Mouse (Mus musculus) liver, embryonic 14.5 days (tissue): ENCODE results near the gene Smcp. TPM values are rescaled to one million over a fixed set of nuclear protein-coding genes. Genes with fewer than 3 reads are reported as not detected.

Source experiments
- ATAC-seq: fragments of 200-750 bp; cut with Nextera tagmentation; 2 replicates; pipeline ENCODE4 v1.8.0; 2017; ENCODE audit warnings: moderate number of reproducible peaks, mild to moderate bottlenecking, moderate library complexity; ENCODE audit not compliant: insufficient read depth
- DNase-seq, 3 experiments: peaks; one replicate each; pipeline ENCODE4 v3.0.0-alpha.2; 2012 to 2013; ENCODE audit warnings: low read depth in 3 of 3, low spot score in 3 of 3
- H3K27ac ChIP-seq: fragments of 300-500 bp; sonication (generic); 2 replicates; pipeline ENCODE4 v1.5.1; 2014; ENCODE audit warnings: moderate library complexity, mild to moderate bottlenecking, control low read depth, inconsistent platforms
- H3K27me3 ChIP-seq: fragments of 300-500 bp; sonication (generic); 2 replicates; pipeline ENCODE4 v1.6.1; 2014; ENCODE audit warnings: mild to moderate bottlenecking, low read length, moderate library complexity; ENCODE audit not compliant: control insufficient read depth, insufficient read depth
- H3K36me3 ChIP-seq: fragments of 300-500 bp; sonication (generic); replicated peaks from 2 replicates; pipeline ENCODE4 v1.6.1; 2014; ENCODE audit warnings: low read depth; ENCODE audit not compliant: control insufficient read depth, insufficient read depth
- H3K4me1 ChIP-seq, 2 experiments: fragments of 200-500 bp in 1 of 2; fragments of 300-500 bp in 1 of 2; sonication (generic) in 1 of 2; replicated peaks; 2 replicates each; pipeline ENCODE4 v1.6.1; 2012 to 2014; ENCODE audit warnings: antibody characterized with exemption in 1 of 2, inconsistent platforms in 1 of 2, low read length in 1 of 2; ENCODE audit not compliant: control insufficient read depth in 2 of 2, insufficient read depth in 2 of 2
- H3K4me2 ChIP-seq: fragments of 300-500 bp; sonication (generic); 2 replicates; pipeline ENCODE4 v1.6.1; 2014; ENCODE audit warnings: low read depth, mild to moderate bottlenecking, control low read depth, moderate library complexity
- H3K4me3 ChIP-seq, 2 experiments: fragments of 200-500 bp in 1 of 2; fragments of 300-500 bp in 1 of 2; sonication (generic) in 1 of 2; 2 replicates each; pipeline ENCODE4 v1.5.1; 2012 to 2014; ENCODE audit warnings: low read depth in 2 of 2, low read length in 2 of 2, mild to moderate bottlenecking in 2 of 2, control low read depth in 1 of 2, inconsistent platforms in 1 of 2, moderate library complexity in 1 of 2; ENCODE audit not compliant: insufficient read depth in 1 of 2
- H3K9ac ChIP-seq: fragments of 300-500 bp; sonication (generic); replicated peaks from 2 replicates; pipeline ENCODE4 v1.6.1; 2014; ENCODE audit warnings: mild to moderate bottlenecking, control low read depth, moderate library complexity
- H3K9me3 ChIP-seq: fragments of 300-500 bp; sonication (generic); 2 replicates; pipeline ENCODE4 v1.6.1; 2016; ENCODE audit warnings: low read length, mixed read lengths; ENCODE audit not compliant: control insufficient read depth
- CTCF ChIP-seq: IDR thresholded peaks from 2 replicates; pipeline ENCODE4 v1.5.1; 2016; ENCODE audit warnings: antibody characterized with exemption, low read depth, control low read depth
- EP300 ChIP-seq: IDR thresholded peaks from 2 replicates; pipeline ENCODE4 v1.6.1; 2016; ENCODE audit warnings: antibody characterized with exemption, low read depth
- WGBS: fragments of 180-500 bp; shearing (Covaris S2); extraction: QIAGEN DNeasy Blood & Tissue Kit; methylation state at CpG from one replicate; pipeline ENCODE4 v1.1.7; 2014; ENCODE audit not compliant: insufficient replicate concordance; 5-methylcytosine and 5-hydroxymethylcytosine counted together
- polyA plus RNA-seq, 2 experiments: library from polyadenylated mRNA; depleted of rRNA in 1 of 2; stranded (reverse) in 1 of 2; unstranded in 1 of 2; fragments of >200 nt; fragmentation: Nextera tagmentation in 1 of 2; extraction: Ambion mirVana in 1 of 2; gene quantifications; 2 replicates each; pipeline versions ENCODE4 v1.2.1 to v1.2.3; 2012 to 2014

Smcp gene
- polyA plus RNA-seq, 2 experiments: not detected

DNA sequence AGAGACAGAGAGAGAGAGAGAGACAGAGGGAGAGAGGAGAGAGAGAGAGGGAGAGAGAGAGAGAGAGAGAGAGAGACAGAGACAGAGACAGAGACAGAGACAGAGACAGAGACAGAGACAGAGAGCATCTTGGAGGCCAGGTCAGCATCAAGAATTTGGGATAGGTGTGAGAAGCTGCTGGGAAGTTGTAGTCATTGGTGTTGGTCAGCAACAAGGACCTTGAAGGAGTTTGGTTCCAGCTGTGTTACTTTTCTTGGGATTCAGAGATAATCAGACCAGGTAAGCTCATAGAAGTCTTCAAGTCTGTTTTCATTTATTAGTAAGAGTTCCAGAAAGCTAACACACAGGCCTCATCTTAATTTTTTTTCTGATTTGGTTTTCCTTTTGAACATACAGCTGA, 18.6 kb upstream of the Smcp start, which contains the start of gene 2210017I01Rik:
Gene 2210017I01Rik, minus strand, starts transcription at position 101 of the 400 bp plus-strand sequence.
- no peak within 1 kb of the TSS for H3K4me3 ChIP-seq
- TF ChIP-seq EP300: no peak
- no peak for TF ChIP-seq CTCF
- no peaks in the 10 kb centered on the region for H3K4me1 ChIP-seq
- H3K9ac ChIP-seq: no peak within 1 kb of the TSS
- no peaks in the 10 kb centered on the region for H3K27me3 ChIP-seq
- no peak within 1 kb of the TSS for H3K4me2 ChIP-seq
- no peak within 1 kb of the TSS for H3K27ac ChIP-seq
- H3K36me3 ChIP-seq: no peaks in the 10 kb centered on the region
- no peak for DNase-seq
- H3K9me3 ChIP-seq: no peaks in the 10 kb centered on the region
- no peak for ATAC-seq

DNA sequence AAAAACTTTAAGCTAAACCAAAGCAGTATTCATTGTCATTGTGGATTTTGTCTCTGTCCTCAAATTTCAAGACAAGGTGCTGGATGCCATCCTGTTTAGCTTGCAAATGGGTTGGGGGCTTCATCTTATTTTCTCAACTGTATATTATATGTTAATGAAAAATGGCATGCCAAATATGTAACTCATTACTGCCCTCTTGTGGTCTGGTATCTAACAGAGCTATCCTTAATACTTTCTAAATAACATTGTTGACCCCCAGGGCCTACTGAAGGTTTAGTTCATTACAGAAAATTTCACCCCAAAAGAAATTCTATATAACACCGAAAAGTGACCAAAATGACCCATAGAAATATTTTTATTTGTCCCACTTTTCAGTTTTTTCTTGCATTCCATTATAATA, 13.4 kb upstream of the Smcp start:
- DNase-seq (no peak), ATAC-seq (no peak)
- Histone ChIP-seq H3K4me2 (no peak overlapping the region), H3K9ac (no peak overlapping the region), H3K27ac (no peak overlapping the region), H3K4me1 (no peaks in the 10 kb centered on the region), H3K36me3 (no peaks in the 10 kb centered on the region), H3K4me3 (no peak overlapping the region), H3K27me3 (no peaks in the 10 kb centered on the region), H3K9me3 (no peaks in the 10 kb centered on the region)
- 12% methylated on average over 1 of the region's 1 CpGs for WGBS
- TF ChIP-seq EP300: no peak
- TF ChIP-seq CTCF: peak; percentile 18; the same call in 1 of the 2 replicates

DNA sequence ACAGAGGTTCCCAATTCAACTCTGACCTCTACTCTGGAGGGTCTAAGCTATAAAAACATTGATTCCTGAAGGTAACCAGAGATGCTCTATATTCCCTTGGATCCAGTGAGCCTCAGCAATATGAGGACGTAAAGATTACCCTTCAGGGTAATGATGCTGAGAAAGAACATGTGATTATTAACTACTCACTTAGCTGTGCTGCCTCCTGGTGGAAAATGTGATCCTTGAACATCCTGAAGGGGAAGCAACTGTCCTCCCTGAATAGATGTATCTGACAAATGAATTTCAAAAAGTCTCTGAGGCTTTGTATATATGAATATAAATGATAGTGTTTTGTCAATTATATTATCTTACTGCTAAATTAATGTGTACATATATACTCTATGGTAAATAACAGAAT, 11.7 kb upstream of the Smcp start:
- Histone ChIP-seq H3K4me2 (no peak overlapping the region), H3K36me3 (no peaks in the 10 kb centered on the region), H3K9ac (no peak overlapping the region), H3K27ac (no peak overlapping the region), H3K27me3 (no peaks in the 10 kb centered on the region), H3K4me1 (no peaks in the 10 kb centered on the region), H3K4me3 (no peak overlapping the region), H3K9me3 (no peaks in the 10 kb centered on the region)
- 36% methylated on average over 1 of the region's 1 CpGs for WGBS
- DNase-seq: no peak
- TF ChIP-seq EP300 (no peak), CTCF (peak; percentile 10; the same call in 1 of the 2 replicates)
- no peak for ATAC-seq

DNA sequence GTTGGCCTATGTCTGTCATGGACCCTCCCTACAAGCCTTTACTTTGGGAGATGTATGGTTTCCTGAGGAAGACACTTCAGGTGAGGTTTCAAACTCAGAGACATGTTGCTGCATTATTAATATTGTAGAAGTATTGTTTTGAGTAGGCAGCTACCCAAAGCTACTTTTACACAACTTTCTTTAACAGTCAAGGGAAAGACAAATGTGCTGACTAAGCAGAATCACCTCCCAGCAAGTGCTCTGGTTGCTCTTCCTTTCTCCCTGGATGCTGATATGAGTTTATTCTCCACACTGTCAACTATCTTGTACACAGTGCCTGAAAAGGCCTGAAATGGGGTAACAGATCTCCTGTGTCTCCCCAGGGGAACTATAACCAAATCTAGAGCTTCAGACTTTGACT, 11.2 kb upstream of the Smcp start:
- no peak overlapping the region for H3K4me3 ChIP-seq
- no peak for TF ChIP-seq CTCF
- TF ChIP-seq EP300: no peak
- no peaks in the 10 kb centered on the region for H3K4me1 ChIP-seq
- DNase-seq: no peak
- H3K27ac ChIP-seq: no peak overlapping the region
- no peaks in the 10 kb centered on the region for H3K27me3 ChIP-seq
- no peak overlapping the region for H3K9ac ChIP-seq
- no peaks in the 10 kb centered on the region for H3K36me3 ChIP-seq
- H3K9me3 ChIP-seq: no peaks in the 10 kb centered on the region
- no peak for ATAC-seq
- no peak overlapping the region for H3K4me2 ChIP-seq

DNA sequence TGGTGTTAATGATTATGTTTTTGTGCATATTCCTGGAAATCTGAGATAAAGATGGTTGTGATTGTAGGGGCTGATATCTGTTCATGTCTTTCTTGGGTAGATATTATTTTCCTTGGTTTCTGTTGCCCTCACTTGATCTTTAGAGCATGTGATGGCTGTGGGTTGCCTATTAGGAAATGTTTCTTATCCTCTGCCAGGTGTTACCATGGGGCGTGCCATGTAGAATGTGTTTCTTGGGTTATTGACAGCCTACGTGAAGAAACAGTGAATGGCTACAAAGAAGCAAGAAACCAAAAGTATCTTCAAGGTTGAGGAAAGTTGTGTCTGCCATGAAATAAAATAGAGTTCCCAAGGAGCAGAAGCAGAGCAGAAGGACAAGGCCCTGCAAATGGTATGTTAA, 9.6 kb upstream of the Smcp start:
- no peaks in the 10 kb centered on the region for H3K36me3 ChIP-seq
- H3K27me3 ChIP-seq: no peaks in the 10 kb centered on the region

DNA sequence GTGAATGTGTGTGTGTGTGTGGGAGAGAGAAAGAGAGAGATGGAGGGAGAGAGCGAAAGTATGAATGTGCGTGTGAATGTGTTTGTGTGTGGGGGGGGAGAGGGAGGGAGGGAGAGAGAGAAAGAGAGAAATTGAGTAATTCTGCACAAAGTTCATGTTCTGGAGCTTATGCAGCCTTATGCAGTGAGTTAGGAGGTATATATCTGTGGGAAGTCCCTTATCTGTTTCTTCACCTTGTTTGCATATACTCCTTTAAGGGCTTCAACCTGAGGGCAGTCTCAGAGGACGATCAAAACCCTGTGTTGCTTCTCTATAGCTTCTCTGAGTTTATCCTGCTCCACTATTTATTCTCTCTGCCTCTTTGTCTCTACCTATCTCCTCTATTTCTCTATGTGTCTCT, 1.6 kb downstream of the Smcp start:
- Histone ChIP-seq H3K27me3 (no peaks in the 10 kb centered on the region), H3K4me3 (no peak overlapping the region), H3K27ac (no peak overlapping the region), H3K36me3 (no peaks in the 10 kb centered on the region), H3K4me1 (no peaks in the 10 kb centered on the region), H3K4me2 (no peak overlapping the region), H3K9me3 (no peaks in the 10 kb centered on the region), H3K9ac (no peak overlapping the region)
- ATAC-seq: no peak
- DNase-seq: no peak
- whole genome bisulfite sequencing: 53% methylated on average over 3 of the region's 3 CpGs
- TF ChIP-seq EP300: no peak
- no peak for TF ChIP-seq CTCF

More for the DNA sequence above, 9.6 kb upstream of the Smcp start:
- Histone ChIP-seq H3K4me2 (no peak overlapping the region), H3K9ac (no peak overlapping the region), H3K4me1 (no peaks in the 10 kb centered on the region), H3K9me3 (no peaks in the 10 kb centered on the region), H3K4me3 (no peak overlapping the region), H3K27ac (no peak overlapping the region)
- ATAC-seq (no peak), DNase-seq (no peak)
- 69% methylated on average over 2 of the region's 2 CpGs for WGBS
- TF ChIP-seq EP300 (no peak), CTCF (no peak)
